Mouse (Mus musculus): ENCODE results near the gene Cldn34d.

Cldn34d gene

DNA sequence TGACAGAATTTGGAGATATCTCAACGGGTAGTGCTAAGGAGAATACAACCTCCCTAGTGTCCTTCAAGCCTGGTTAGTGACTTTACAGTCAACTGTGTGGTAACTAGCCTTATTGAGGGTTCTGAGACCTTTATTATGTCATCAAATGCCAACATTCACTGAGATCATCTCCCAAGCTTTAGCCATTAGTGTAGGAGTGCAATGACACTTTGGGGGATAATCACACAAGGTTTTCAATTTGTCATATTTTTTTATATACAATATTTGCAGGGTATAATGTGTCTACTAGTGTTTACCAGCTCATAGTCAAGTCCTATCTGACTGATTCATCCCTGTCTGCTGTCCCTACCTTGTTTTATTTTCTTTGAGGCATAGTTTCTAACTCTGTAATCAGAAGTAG lies at the start of gene Cldn34d:
Gene Cldn34d, minus strand, starts transcription at position 101 of the 400 bp plus-strand sequence.
- DNase-seq, result no peak

DNA sequence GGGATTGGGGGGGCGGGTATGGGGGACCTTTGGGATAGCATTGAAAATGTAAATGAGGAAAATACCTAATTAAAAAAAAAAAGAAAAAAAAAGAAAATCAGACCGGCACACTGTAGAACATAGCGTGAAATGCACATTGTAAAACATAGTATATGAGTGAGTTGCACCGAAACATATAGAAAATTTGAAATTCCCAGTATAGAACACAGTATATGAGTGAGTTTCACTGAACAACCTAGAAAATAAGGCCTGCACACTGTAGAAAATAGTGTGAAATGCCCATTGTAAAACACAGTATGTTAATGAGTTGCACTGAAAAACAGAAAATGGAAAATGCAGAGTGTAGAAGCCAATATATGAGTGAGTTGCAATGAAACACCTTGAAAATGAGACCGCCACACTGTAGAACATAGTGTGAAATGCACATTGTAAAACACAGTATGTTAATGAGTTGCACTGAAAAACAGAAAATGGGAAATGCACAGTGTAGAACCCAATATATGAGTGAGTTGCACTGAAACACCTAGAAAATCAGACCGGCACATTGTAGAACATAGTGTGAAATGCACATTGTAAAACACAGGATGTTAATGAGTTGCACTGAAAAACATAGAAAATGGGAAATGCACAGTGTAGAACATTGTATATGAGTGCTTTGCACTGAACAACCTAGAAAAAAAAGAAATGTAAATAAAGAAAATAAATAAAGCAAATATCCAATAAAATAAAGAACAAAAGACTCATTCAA lies 4.1 kb downstream of the Cldn34d start:
- DNase-seq, result peak in 1 of 2 experiments; percentile 4

Measured in cerebellum, adult 18-20 months (tissue).